Mouse (Mus musculus): ENCODE data around the gene Limch1. TPM values are rescaled to one million over a fixed set of nuclear protein-coding genes. Genes with fewer than 3 reads are reported as not detected.

Gene Limch1
- polyA plus RNA-seq, 1 experiment from 2014 or later, result 6.7 TPM

GRCm38 (mm10) chr5:66848136-66848535, 102.5 kb downstream of the Limch1 start:
- H3K4me3 ChIP-seq (ENCODE audit: low read depth, low read length), result no peak overlapping the region
- H3K36me3 ChIP-seq (ENCODE audit: control insufficient read depth, insufficient read depth), result no peaks in the 10 kb centered on the region
- ATAC-seq, result no peak
- no peak overlapping the region for H3K9ac ChIP-seq (ENCODE audit: low read depth, low read length)
- H3K9me3 ChIP-seq (ENCODE audit: control insufficient read depth), result no peaks in the 10 kb centered on the region
- H3K4me1 ChIP-seq (replicated peaks; ENCODE audit: control insufficient read depth, insufficient read depth, low read length), result no peaks in the 10 kb centered on the region
- no peaks in the 10 kb centered on the region for H3K27me3 ChIP-seq (replicated peaks; ENCODE audit: control insufficient read depth, insufficient read depth, low read length)
- H3K4me2 ChIP-seq (replicated peaks; ENCODE audit: low read depth), result no peak overlapping the region
- no peak overlapping the region for H3K27ac ChIP-seq (ENCODE audit: low read depth, low read length)
- 54% methylated on average over 7 of the region's 7 CpGs for WGBS
- TF ChIP-seq CTCF (IDR thresholded peaks at IDR 0.05; ENCODE audit: low read depth), result no peak

- Histone ChIP-seq H3K4me1 (replicated peaks; ENCODE audit: control insufficient read depth, insufficient read depth, low read length) (no peaks in the 10 kb centered on the region), H3K9me3 (ENCODE audit: control insufficient read depth) (no peaks in the 10 kb centered on the region), H3K27me3 (replicated peaks; ENCODE audit: control insufficient read depth, insufficient read depth, low read length) (no peaks in the 10 kb centered on the region), H3K27ac (ENCODE audit: low read depth, low read length) (no peak overlapping the region), H3K36me3 (ENCODE audit: control insufficient read depth, insufficient read depth) (no peaks in the 10 kb centered on the region), H3K9ac (ENCODE audit: low read depth, low read length) (no peak overlapping the region), H3K4me3 (ENCODE audit: low read depth, low read length) (no peak overlapping the region), H3K4me2 (replicated peaks; ENCODE audit: low read depth) (no peak overlapping the region)
- TF ChIP-seq CTCF (IDR thresholded peaks at IDR 0.05; ENCODE audit: low read depth), result no peak
- WGBS, result 66% methylated on average over 4 of the region's 4 CpGs
- ATAC-seq, result no peak
These were observed 103.5 kb downstream of the Limch1 start for GRCm38 (mm10) chr5:66849148-66849547.

- no peaks in the 10 kb centered on the region for H3K27me3 ChIP-seq (replicated peaks; ENCODE audit: control insufficient read depth, insufficient read depth, low read length)
- no peaks in the 10 kb centered on the region for H3K9me3 ChIP-seq (ENCODE audit: control insufficient read depth)
- no peak overlapping the region for H3K27ac ChIP-seq (ENCODE audit: low read depth, low read length)
- no peak overlapping the region for H3K4me3 ChIP-seq (ENCODE audit: low read depth, low read length)
- H3K4me1 ChIP-seq (replicated peaks; ENCODE audit: control insufficient read depth, insufficient read depth, low read length), result no peaks in the 10 kb centered on the region
- no peak overlapping the region for H3K9ac ChIP-seq (ENCODE audit: low read depth, low read length)
- H3K36me3 ChIP-seq (ENCODE audit: control insufficient read depth, insufficient read depth), result no peaks in the 10 kb centered on the region
- 82% methylated on average over 11 of the region's 11 CpGs for WGBS
- ATAC-seq, result no peak
- no peak for TF ChIP-seq CTCF (IDR thresholded peaks at IDR 0.05; ENCODE audit: low read depth)
- H3K4me2 ChIP-seq (replicated peaks; ENCODE audit: low read depth), result no peak overlapping the region
These were observed 105.2 kb downstream of the Limch1 start for GRCm38 (mm10) chr5:66850721-66851251.

- no peak overlapping the region for H3K27ac ChIP-seq (ENCODE audit: low read depth, low read length)
- no peak overlapping the region for H3K4me3 ChIP-seq (ENCODE audit: low read depth, low read length)
- 79% methylated on average over 5 of the region's 5 CpGs for WGBS
- H3K27me3 ChIP-seq (replicated peaks; ENCODE audit: control insufficient read depth, insufficient read depth, low read length), result no peaks in the 10 kb centered on the region
- no peak for TF ChIP-seq CTCF (IDR thresholded peaks at IDR 0.05; ENCODE audit: low read depth)
- H3K36me3 ChIP-seq (ENCODE audit: control insufficient read depth, insufficient read depth), result no peaks in the 10 kb centered on the region
- no peaks in the 10 kb centered on the region for H3K9me3 ChIP-seq (ENCODE audit: control insufficient read depth)
- no peak overlapping the region for H3K4me2 ChIP-seq (replicated peaks; ENCODE audit: low read depth)
- ATAC-seq, result no peak
- H3K9ac ChIP-seq (ENCODE audit: low read depth, low read length), result no peak overlapping the region
- H3K4me1 ChIP-seq (replicated peaks; ENCODE audit: control insufficient read depth, insufficient read depth, low read length), result no peaks in the 10 kb centered on the region
These were observed 106.1 kb downstream of the Limch1 start for GRCm38 (mm10) chr5:66851708-66852107.

- Histone ChIP-seq H3K4me3 (ENCODE audit: low read depth, low read length) (no peak overlapping the region), H3K27me3 (replicated peaks; ENCODE audit: control insufficient read depth, insufficient read depth, low read length) (no peaks in the 10 kb centered on the region), H3K4me1 (replicated peaks; ENCODE audit: control insufficient read depth, insufficient read depth, low read length) (no peaks in the 10 kb centered on the region), H3K27ac (ENCODE audit: low read depth, low read length) (no peak overlapping the region), H3K4me2 (replicated peaks; ENCODE audit: low read depth) (no peak overlapping the region), H3K36me3 (ENCODE audit: control insufficient read depth, insufficient read depth) (no peaks in the 10 kb centered on the region), H3K9me3 (ENCODE audit: control insufficient read depth) (no peaks in the 10 kb centered on the region), H3K9ac (ENCODE audit: low read depth, low read length) (no peak overlapping the region)
- 93% methylated on average over 5 of the region's 5 CpGs for WGBS
- TF ChIP-seq CTCF (IDR thresholded peaks at IDR 0.05; ENCODE audit: low read depth), result no peak
- no peak for ATAC-seq
These were observed 108.6 kb downstream of the Limch1 start for GRCm38 (mm10) chr5:66854263-66854662.

GRCm38 (mm10) chr5:66855358-66856107, 109.9 kb downstream of the Limch1 start:
- WGBS, result 69% methylated on average over 11 of the region's 11 CpGs
- H3K27me3 ChIP-seq (replicated peaks; ENCODE audit: control insufficient read depth, insufficient read depth, low read length), result no peaks in the 10 kb centered on the region
- TF ChIP-seq CTCF (IDR thresholded peaks at IDR 0.05; ENCODE audit: low read depth), result no peak
- H3K4me2 ChIP-seq (replicated peaks; ENCODE audit: low read depth), result no peak overlapping the region
- H3K4me3 ChIP-seq (ENCODE audit: low read depth, low read length), result no peak overlapping the region
- H3K27ac ChIP-seq (ENCODE audit: low read depth, low read length), result no peak overlapping the region
- no peak for ATAC-seq
- H3K9ac ChIP-seq (ENCODE audit: low read depth, low read length), result no peak overlapping the region
- H3K36me3 ChIP-seq (ENCODE audit: control insufficient read depth, insufficient read depth), result no peaks in the 10 kb centered on the region
- no peaks in the 10 kb centered on the region for H3K4me1 ChIP-seq (replicated peaks; ENCODE audit: control insufficient read depth, insufficient read depth, low read length)
- H3K9me3 ChIP-seq (ENCODE audit: control insufficient read depth), result no peaks in the 10 kb centered on the region

Data from intestine, postnatal 0 days (tissue).